Mouse (Mus musculus) frontal cortex, adult (tissue): Measurements from ENCODE around the gene Actrt2.
A peak's percentile ranks its signal among the peaks of the same experiment; 100 is the strongest.

Experiments used
- ATAC-seq: cut with Nextera tagmentation; 2 replicates; pipeline ENCODE4 v1.9.2; 2017; ENCODE audit warnings: mild to moderate bottlenecking, moderate library complexity, mixed read lengths; ENCODE audit not compliant: low TSS enrichment

Actrt2 gene

GRCm38 (mm10) chr4:154667767-154668166 is at the start of gene Actrt2:
Actrt2 (minus strand) TSS chr4:154667867.
- ATAC-seq = no peak

GRCm38 (mm10) chr4:154709391-154710107 is 41.9 kb upstream of the Actrt2 start:
- ATAC-seq = no peak

- ATAC-seq = no peak
Measured at GRCm38 (mm10) chr4:154708811-154709210, 41.1 kb upstream of the Actrt2 start.

- no peak for ATAC-seq
Measured at GRCm38 (mm10) chr4:154708223-154708622, 40.6 kb upstream of the Actrt2 start.

- ATAC-seq = no peak
Measured at GRCm38 (mm10) chr4:154707521-154707920, 39.9 kb upstream of the Actrt2 start.

- ATAC-seq = no peak
Measured at GRCm38 (mm10) chr4:154706442-154706841, 38.8 kb upstream of the Actrt2 start.

- no peak for ATAC-seq
Measured at GRCm38 (mm10) chr4:154705681-154706080, 38.0 kb upstream of the Actrt2 start.

- no peak for ATAC-seq
Measured at GRCm38 (mm10) chr4:154705056-154705455, 37.4 kb upstream of the Actrt2 start.

- ATAC-seq = no peak
Measured at GRCm38 (mm10) chr4:154704591-154704990, 36.9 kb upstream of the Actrt2 start.

- ATAC-seq = no peak
Measured at GRCm38 (mm10) chr4:154703426-154704070, 35.9 kb upstream of the Actrt2 start.

- ATAC-seq = no peak
Measured at GRCm38 (mm10) chr4:154702931-154703330, 35.3 kb upstream of the Actrt2 start.

GRCm38 (mm10) chr4:154702186-154702585 is 34.5 kb upstream of the Actrt2 start:
- no peak for ATAC-seq

GRCm38 (mm10) chr4:154700921-154701412 is 33.3 kb upstream of the Actrt2 start:
- ATAC-seq = no peak

- no peak for ATAC-seq
Measured at GRCm38 (mm10) chr4:154700436-154700835, 32.8 kb upstream of the Actrt2 start.

- peak; percentile 91 for ATAC-seq
Measured at GRCm38 (mm10) chr4:154699236-154699635, 31.6 kb upstream of the Actrt2 start.

GRCm38 (mm10) chr4:154698631-154699030 is 31.0 kb upstream of the Actrt2 start:
- ATAC-seq = no peak

GRCm38 (mm10) chr4:154698021-154698590 is 30.4 kb upstream of the Actrt2 start:
- ATAC-seq = no peak

- ATAC-seq = no peak
Measured at GRCm38 (mm10) chr4:154697476-154697875, 29.8 kb upstream of the Actrt2 start.

GRCm38 (mm10) chr4:154696552-154696951 is 28.9 kb upstream of the Actrt2 start:
- no peak for ATAC-seq

- no peak for ATAC-seq
Measured at GRCm38 (mm10) chr4:154696146-154696545, 28.5 kb upstream of the Actrt2 start.

- ATAC-seq = no peak
Measured at GRCm38 (mm10) chr4:154694361-154694760, 26.7 kb upstream of the Actrt2 start.

GRCm38 (mm10) chr4:154693348-154694015 is 25.8 kb upstream of the Actrt2 start:
- ATAC-seq = no peak
